8 mouse cellular contexts compared by ENCODE assay signal in the genomic region with DNA sequence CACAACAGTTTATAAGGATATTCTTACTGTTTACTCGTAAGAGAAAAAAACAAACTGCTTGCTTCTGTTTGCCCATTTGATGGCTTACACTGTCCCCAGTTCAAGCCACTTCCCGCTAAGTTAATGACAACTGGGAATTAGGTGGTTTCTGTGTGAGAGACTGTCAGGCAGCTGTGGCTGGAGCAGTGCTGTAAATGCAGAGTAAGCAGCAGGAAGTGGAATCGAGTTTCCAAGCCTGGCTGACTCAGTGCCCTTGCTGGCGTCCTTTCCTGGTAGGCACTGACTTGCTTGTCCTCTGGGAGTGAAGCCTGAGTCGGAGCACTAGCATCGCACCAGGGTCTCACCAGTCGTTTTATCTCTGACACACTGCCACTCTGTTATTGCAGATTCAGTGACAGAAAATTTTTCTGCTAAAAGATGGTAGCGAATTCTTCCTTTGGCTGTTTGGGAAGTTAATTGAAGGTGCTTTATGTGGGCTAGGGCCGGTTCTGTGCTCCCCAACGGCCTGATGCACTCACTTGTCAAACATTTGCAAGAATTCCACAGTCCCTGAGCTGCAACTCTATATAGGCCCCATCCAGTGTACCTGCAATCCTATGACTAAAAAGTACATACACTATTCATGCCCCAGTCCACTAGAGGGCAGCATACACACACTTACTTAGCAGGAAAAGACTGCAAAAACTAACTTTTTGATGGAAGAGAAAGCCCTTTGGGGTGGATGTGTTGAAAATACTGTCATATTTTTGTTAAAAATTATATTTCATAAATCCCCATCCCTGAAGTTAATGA. TPM values are rescaled to one million over a fixed set of nuclear protein-coding genes. Genes with fewer than 3 reads are reported as not detected.
DNase-seq lines count a peak whose midpoint lies in the region; ATAC-seq and TF ChIP-seq lines count a peak whose summit lies in the region.

No protein-coding gene starts in this region.

- TF ChIP-seq CTCF in G1E (IDR thresholded peaks at IDR 0.05; ENCODE audit: low read depth, low read length): peak; percentile 59
- peak; percentile 34; the same call in 1 of the 2 replicates for TF ChIP-seq CTCF in cerebellum, adult 2 months (IDR thresholded peaks at IDR 0.05; ENCODE audit: borderline replicate concordance, insufficient read depth, low read depth, low read length)
- TF ChIP-seq CTCF in gastrocnemius, adult 2 months (IDR thresholded peaks at IDR 0.05): peak; percentile 92
- peak; percentile 87 for TF ChIP-seq CTCF in liver, postnatal 0 days (IDR thresholded peaks at IDR 0.05; ENCODE audit: low read depth)

- peak; percentile 49; the same call in 1 of the 2 replicates for ATAC-seq in G1E (ENCODE audit: extremely low read depth, insufficient number of reproducible peaks, low FRiP score, poor library complexity, severe bottlenecking)
- ATAC-seq in intestine, embryonic 16.5 days: peak; percentile 74
- ATAC-seq in liver, postnatal 0 days: peak; percentile 55; the same call in 1 of the 2 replicates
- ATAC-seq in neural tube, embryonic 12.5 days (ENCODE audit: low FRiP score, low read depth): 0 out of 2 replicates have a peak, but pooled peaks have one; percentile 50

- peak; percentile 23 to 60 for DNase-seq in frontal cortex, postnatal 36 days (ENCODE audit: low spot score in 2 of 2)
- no peak for DNase-seq in frontal cortex, postnatal 14 days (ENCODE audit: low spot score in 2 of 2)
- DNase-seq in G1E (ENCODE audit: low spot score): peak; percentile 18
- peak in 1 of 2 experiments; percentile 46 for DNase-seq in cerebellum, adult 2 months
- DNase-seq in gastrocnemius, adult 2 months: peak; percentile 80
- peak; percentile 42 for DNase-seq in liver, postnatal 0 days

- 0 out of 2 replicates have a peak, but pooled peaks cover 2% of the 10 kb centered on the region for H3K4me1 ChIP-seq in G1E (ENCODE audit: insufficient read depth, low read depth, low read length)
- no peaks in the 10 kb centered on the region; the same call in 1 of the 2 replicates for H3K4me1 ChIP-seq in cerebellum, adult 2 months (ENCODE audit: control insufficient read depth, insufficient read depth, low read length)
- no peaks in the 10 kb centered on the region for H3K4me1 ChIP-seq in intestine, embryonic 16.5 days (ENCODE audit: control insufficient read depth, insufficient read depth, low read length)
- peaks cover 8% of the 10 kb centered on the region for H3K4me1 ChIP-seq in liver, postnatal 0 days (ENCODE audit: insufficient read depth)
- H3K4me1 ChIP-seq in neural tube, embryonic 12.5 days: no peaks in the 10 kb centered on the region

- no peak for TF ChIP-seq POLR2A in cerebellum, adult 2 months (IDR thresholded peaks at IDR 0.05; ENCODE audit: borderline replicate concordance, insufficient read depth, low read length)

- no peaks in the 10 kb centered on the region for H3K27me3 ChIP-seq in G1E (ENCODE audit: insufficient read depth, low read length)
- H3K27me3 ChIP-seq in cerebellum, adult 2 months (ENCODE audit: control insufficient read depth, insufficient read depth, low read length): no peaks in the 10 kb centered on the region
- H3K27me3 ChIP-seq in intestine, embryonic 16.5 days (replicated peaks; ENCODE audit: control insufficient read depth, insufficient read depth, low read length): no peaks in the 10 kb centered on the region
- H3K27me3 ChIP-seq in liver, postnatal 0 days (ENCODE audit: insufficient read depth, low read length): no peaks in the 10 kb centered on the region
- H3K27me3 ChIP-seq in neural tube, embryonic 12.5 days (replicated peaks): no peaks in the 10 kb centered on the region

- intact Hi-C loops in gastrocnemius, adult 2 months (cut with DNase I): loop anchor here (1.0 kb wide), 1 partner anchor 125 kb away; no protein-coding TSS in a partner anchor

- H3K27ac ChIP-seq in cerebellum, adult 2 months (ENCODE audit: insufficient read depth, low read length): no peak overlapping the region
- H3K27ac ChIP-seq in gastrocnemius, adult 2 months: peak overlapping the region; percentile 87
- H3K27ac ChIP-seq in intestine, embryonic 16.5 days (ENCODE audit: low read length): no peak overlapping the region
- no peak overlapping the region for H3K27ac ChIP-seq in liver, postnatal 0 days (ENCODE audit: low read depth)
- H3K27ac ChIP-seq in neural tube, embryonic 12.5 days: no peak overlapping the region

- TF ChIP-seq EP300 in liver, postnatal 0 days (IDR thresholded peaks at IDR 0.05; ENCODE audit: low read depth): no peak

- H3K36me3 ChIP-seq in G1E (replicated peaks): peaks cover 26% of the 10 kb centered on the region
- no peaks in the 10 kb centered on the region for H3K36me3 ChIP-seq in intestine, embryonic 16.5 days (ENCODE audit: control insufficient read depth, insufficient read depth, low read length)
- peaks cover 4% of the 10 kb centered on the region; the same call in 1 of the 2 replicates for H3K36me3 ChIP-seq in liver, postnatal 0 days (replicated peaks; ENCODE audit: insufficient read depth, low read length)
- no peaks in the 10 kb centered on the region for H3K36me3 ChIP-seq in neural tube, embryonic 12.5 days

- 58% methylated on average over 10 of the region's 10 CpGs for WGBS in cerebellum, adult 2 months
- 48% methylated on average over 10 of the region's 10 CpGs for WGBS in intestine, embryonic 16.5 days
- WGBS in liver, postnatal 0 days (ENCODE audit: insufficient replicate concordance): 40% methylated on average over 10 of the region's 10 CpGs
- 48% methylated on average over 10 of the region's 10 CpGs for WGBS in neural tube, embryonic 12.5 days

- H3K4me2 ChIP-seq in intestine, embryonic 16.5 days (ENCODE audit: low read depth, low read length): no peak overlapping the region
- no peak overlapping the region for H3K4me2 ChIP-seq in liver, postnatal 0 days (ENCODE audit: low read depth, low read length)
- H3K4me2 ChIP-seq in neural tube, embryonic 12.5 days (replicated peaks): no peak overlapping the region

- H3K4me3 ChIP-seq in G1E (ENCODE audit: low read depth, low read length): no peak overlapping the region
- no peak overlapping the region for H3K4me3 ChIP-seq in cerebellum, adult 2 months (replicated peaks; ENCODE audit: insufficient read depth, low read depth, low read length)
- H3K4me3 ChIP-seq in gastrocnemius, adult 2 months: peak overlapping the region; percentile 53
- H3K4me3 ChIP-seq in intestine, embryonic 16.5 days (ENCODE audit: low read length): no peak overlapping the region
- no peak overlapping the region for H3K4me3 ChIP-seq in liver, postnatal 0 days (ENCODE audit: low read depth, low read length)
- no peak overlapping the region for H3K4me3 ChIP-seq in neural tube, embryonic 12.5 days

- H3K9me3 ChIP-seq in G1E (replicated peaks): no peaks in the 10 kb centered on the region
- no peaks in the 10 kb centered on the region for H3K9me3 ChIP-seq in intestine, embryonic 16.5 days (ENCODE audit: control insufficient read depth, low read length)
- no peaks in the 10 kb centered on the region for H3K9me3 ChIP-seq in liver, postnatal 0 days (ENCODE audit: low read length)
- H3K9me3 ChIP-seq in neural tube, embryonic 12.5 days: no peaks in the 10 kb centered on the region

- no peak overlapping the region for H3K9ac ChIP-seq in intestine, embryonic 16.5 days (ENCODE audit: low read depth, low read length)
- no peak overlapping the region for H3K9ac ChIP-seq in liver, postnatal 0 days (replicated peaks)
- H3K9ac ChIP-seq in neural tube, embryonic 12.5 days: no peak overlapping the region

RNA-seq across cellular contexts. Expression of a gene that starts 24.3 kb away (rescaled TPM):
- total RNA-seq in G1E (2014; fragmentation: Nextera tagmentation): 33.1 and 61.8 TPM in 2 replicates
- total RNA-seq in G1E (2017): 35.7 and 39.2 TPM in 2 replicates
- 40.7 and 47.8 TPM in 2 replicates for polyA plus RNA-seq in G1E (2012)
- 146 and 147 TPM in 2 replicates for polyA plus RNA-seq in cerebellum, adult 2 months (2012; rRNA removed)
- 10 to 100 TPM; 21.7 to 26.1 TPM for total RNA-seq in gastrocnemius, adult 2 months (2021)
- polyA plus RNA-seq in intestine, embryonic 16.5 days (2015; fragmentation: Nextera tagmentation; extraction: Ambion mirVana): 148 and 158 TPM in 2 replicates
- 33.7 and 35.7 TPM in 2 replicates for polyA plus RNA-seq in liver, postnatal 0 days (2015; fragmentation: Nextera tagmentation; extraction: Ambion mirVana)
- polyA plus RNA-seq in neural tube, embryonic 12.5 days (2016; fragmentation: Nextera tagmentation; extraction: Ambion mirVana): 151 and 171 TPM in 2 replicates

RNA-seq across cellular contexts. Expression of a gene that starts 49.9 kb away (rescaled TPM):
- total RNA-seq in G1E (2014; fragmentation: Nextera tagmentation) (not detected in 2 replicates), G1E (2017) (0.06 TPM in 1 of 2 replicates, not detected in the other)
- polyA plus RNA-seq in G1E (2012): not detected in 2 replicates
- 1.7 and 3.5 TPM in 2 replicates for polyA plus RNA-seq in cerebellum, adult 2 months (2012; rRNA removed)
- under 1 TPM; 0.28 to 0.94 TPM for total RNA-seq in gastrocnemius, adult 2 months (2021)
- 10.8 and 11.7 TPM in 2 replicates for polyA plus RNA-seq in intestine, embryonic 16.5 days (2015; fragmentation: Nextera tagmentation; extraction: Ambion mirVana)
- 0.04 TPM in 1 of 2 replicates, not detected in the other for polyA plus RNA-seq in liver, postnatal 0 days (2015; fragmentation: Nextera tagmentation; extraction: Ambion mirVana)
- polyA plus RNA-seq in neural tube, embryonic 12.5 days (2016; fragmentation: Nextera tagmentation; extraction: Ambion mirVana): 32.6 and 39.2 TPM in 2 replicates

Comparison
In these comparisons a context has a peak if more than half of its experiments do, and no peak if none do; other contexts are left out.
1. DNase-seq: peak in frontal cortex, postnatal 36 days (2 of 2), G1E (single experiment), gastrocnemius, adult 2 months (single experiment) and liver, postnatal 0 days (single experiment); none in frontal cortex, postnatal 14 days (0 of 2).
2. CTCF ChIP-seq: peak in every context shown above with its lines; median percentile 92 in gastrocnemius, adult 2 months; 87 in liver, postnatal 0 days; 59 in G1E; 34 in cerebellum, adult 2 months.
3. Peak in every context shown above with its lines, with median percentiles within 50 percentile points of each other: ATAC-seq.